In the genomic region with DNA sequence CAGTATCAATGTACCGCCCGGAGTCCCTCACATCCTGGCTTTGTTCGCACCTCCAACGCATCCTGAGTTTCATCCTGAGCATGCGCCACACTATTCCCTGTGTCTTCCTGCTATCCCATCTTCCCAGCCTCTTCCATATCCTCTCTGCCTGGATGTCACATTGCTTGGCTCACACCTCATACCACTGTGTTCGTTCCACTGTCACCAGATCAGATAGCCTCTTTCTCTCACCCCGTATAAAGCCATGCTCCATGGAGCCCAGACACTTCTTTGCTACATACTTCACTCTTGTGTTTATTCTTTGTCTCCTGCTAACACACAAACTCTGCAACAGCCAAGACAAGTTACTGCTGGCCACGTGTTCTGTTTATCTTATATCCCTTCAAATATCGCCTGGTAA, we compare ENCODE assay signal across 22 mouse cellular contexts.
A peak's percentile ranks its signal among the peaks of the same experiment; 100 is the strongest.
DNase-seq lines count a peak whose midpoint lies in the region; ATAC-seq lines count a peak whose summit lies in the region.
"Had no signal": no experiment of that assay in that cellular context is flagged by ENCODE, and none has a peak within 500 bp of the region (broad histone marks: within the 10 kb centered on the region; RNA-seq: fewer than 3 reads in every experiment).

No protein-coding gene starts in this region.

- no peaks in the 10 kb centered on the region for H3K27me3 ChIP-seq in lung, embryonic 15.5 days
- H3K27me3 ChIP-seq: heart, embryonic 12.5 days had no signal

- H3K4me3 ChIP-seq in lung, embryonic 15.5 days: no peak overlapping the region
- H3K4me3 ChIP-seq: gastrocnemius, adult 2 months; heart, embryonic 12.5 days had no signal

- no peak overlapping the region for H3K4me2 ChIP-seq in lung, embryonic 15.5 days
- H3K4me2 ChIP-seq: heart, embryonic 12.5 days; hindbrain, embryonic 14.5 days had no signal

- WGBS in lung, embryonic 15.5 days: 49% methylated on average over 9 of the region's 9 CpGs

- no peaks in the 10 kb centered on the region for H3K36me3 ChIP-seq in lung, embryonic 15.5 days

- no peaks in the 10 kb centered on the region for H3K9me3 ChIP-seq in lung, embryonic 15.5 days
- H3K9me3 ChIP-seq: heart, embryonic 12.5 days had no signal

- H3K27ac ChIP-seq in lung, embryonic 15.5 days: no peak overlapping the region
- H3K27ac ChIP-seq: hindbrain, embryonic 14.5 days; hindbrain, postnatal 0 days had no signal

- H3K4me1 ChIP-seq in lung, embryonic 15.5 days: peaks cover 56% of the 10 kb centered on the region

- H3K9ac ChIP-seq in lung, embryonic 15.5 days: no peak overlapping the region
- H3K9ac ChIP-seq: forebrain, postnatal 0 days; heart, embryonic 12.5 days; hindbrain, embryonic 14.5 days had no signal

- peak; percentile 84 for ATAC-seq in lung, embryonic 15.5 days (ENCODE audit: borderline replicate concordance, extremely low read depth, low FRiP score, low TSS enrichment)
- ATAC-seq: CD4-positive, CD25-positive, alpha-beta regulatory T cell, adult 4 months; forebrain, embryonic 14.5 days; forebrain, postnatal 0 days; hindbrain, postnatal 0 days had no signal

- DNase-seq in lung, postnatal 36 days: no peak
- peak; percentile 75 for DNase-seq in lung, postnatal 10 days
- DNase-seq in lung, adult 18-20 months: no peak
- DNase-seq in lung, postnatal 4 days: peak; percentile 25 to 51
- DNase-seq in cerebellum, adult 11 months: no peak
- DNase-seq: adrenal gland, adult 2 months; adrenal gland, postnatal 14 days; cerebellum, adult 18-20 months; cerebellum, adult 9-10 months; cerebellum, postnatal 14 days; forebrain, postnatal 0 days; gastrocnemius, adult 2 months; gastrocnemius, postnatal 14 days; heart, adult 18-20 months; heart, postnatal 14 days; heart, postnatal 4 days had no signal

Comparison
In these comparisons a context has a peak if more than half of its experiments do, and no peak if none do; other contexts are left out.
1. DNase-seq: peak in lung, postnatal 10 days (single experiment) and lung, postnatal 4 days (2 of 2); none in lung, postnatal 36 days (single experiment), lung, adult 18-20 months (0 of 2) and cerebellum, adult 11 months (single experiment).